In genomic region chr15:101373286-101373898, GRCm38 (mm10) we compare ENCODE assay signal across 20 mouse cellular contexts. TPM values are rescaled to one million over a fixed set of nuclear protein-coding genes. Genes with fewer than 3 reads are reported as not detected.
DNase-seq lines count a peak whose midpoint lies in the region; ATAC-seq and TF ChIP-seq lines count a peak whose summit lies in the region.
"Had no signal": no experiment of that assay in that cellular context is flagged by ENCODE, and none has a peak within 500 bp of the region (broad histone marks: within the 10 kb centered on the region; RNA-seq: fewer than 3 reads in every experiment).

No protein-coding gene starts in this region.

- intact Hi-C loops in gastrocnemius, adult 2 months (cut with DNase I), result no loop called here
- intact Hi-C loops in gastrocnemius, postnatal 14 days (cut with DNase I; ENCODE audit: low total_unique reads), result no loop called here

- peak; percentile 11 for ATAC-seq in liver, postnatal 0 days
- ATAC-seq in kidney, embryonic 14.5 days (ENCODE audit: low FRiP score, low TSS enrichment), result no peak
- ATAC-seq: forebrain, embryonic 16.5 days had no signal

- H3K79me2 ChIP-seq in macrophage (ENCODE audit: inconsistent target), result no peaks in the 10 kb centered on the region

- peak overlapping the region; percentile 26; the same call in 1 of the 2 replicates for H3K4me2 ChIP-seq in liver, postnatal 0 days (ENCODE audit: low read depth, low read length)
- H3K4me2 ChIP-seq in kidney, embryonic 14.5 days (replicated peaks; ENCODE audit: low read depth, low read length), result no peak overlapping the region
- H3K4me2 ChIP-seq: hindbrain, embryonic 15.5 days; liver, embryonic 13.5 days had no signal

- H3K4me1 ChIP-seq in liver, postnatal 0 days (ENCODE audit: insufficient read depth), result peaks cover 20% of the 10 kb centered on the region
- peaks cover 29% of the 10 kb centered on the region for H3K4me1 ChIP-seq in kidney, embryonic 14.5 days (ENCODE audit: control insufficient read depth, insufficient read depth, low read length)

- H3K9ac ChIP-seq in liver, postnatal 0 days (replicated peaks), result peak overlapping the region; percentile 41; the same call in 1 of the 2 replicates
- H3K9ac ChIP-seq in kidney, embryonic 14.5 days (ENCODE audit: low read depth, low read length), result no peak overlapping the region
- H3K9ac ChIP-seq: hindbrain, embryonic 15.5 days; liver, embryonic 13.5 days had no signal

- no peak for TF ChIP-seq CTCF in gastrocnemius, adult 2 months (IDR thresholded peaks at IDR 0.05)
- no peak for TF ChIP-seq CTCF in liver, postnatal 0 days (IDR thresholded peaks at IDR 0.05; ENCODE audit: low read depth)

- 0 out of 2 replicates have a peak, but pooled peaks cover 5% of the 10 kb centered on the region for H3K27me3 ChIP-seq in liver, postnatal 0 days (ENCODE audit: insufficient read depth, low read length)
- H3K27me3 ChIP-seq in kidney, embryonic 14.5 days (ENCODE audit: control insufficient read depth, insufficient read depth, low read length), result no peaks in the 10 kb centered on the region
- H3K27me3 ChIP-seq: hindbrain, embryonic 15.5 days; liver, embryonic 13.5 days had no signal

- WGBS in liver, postnatal 0 days (ENCODE audit: insufficient replicate concordance), result 56% methylated on average over 16 of the region's 16 CpGs
- 40% methylated on average over 16 of the region's 16 CpGs for WGBS in macrophage (ENCODE audit: missing documents)
- 86% methylated on average over 16 of the region's 16 CpGs for WGBS in kidney, embryonic 14.5 days

- DNase-seq in gastrocnemius, adult 2 months, result no peak
- DNase-seq in gastrocnemius, postnatal 14 days, result no peak
- DNase-seq in liver, postnatal 0 days, result no peak
- DNase-seq in liver, result no peak
- DNase-seq in telencephalon, adult 2 months (ENCODE audit: low read depth, low spot score), result peak; percentile 48
- no peak for DNase-seq in thymus, postnatal 14 days
- DNase-seq: adrenal gland, postnatal 10 days; B cell, adult 2 months; cerebellum, postnatal 10 days; heart, postnatal 10 days; liver, embryonic 13.5 days; right cerebral cortex, postnatal 4 days; thymus, postnatal 36 days had no signal

- H3K27ac ChIP-seq in gastrocnemius, adult 2 months, result peak overlapping the region; percentile 85
- peak overlapping the region; percentile 62 for H3K27ac ChIP-seq in liver, postnatal 0 days (ENCODE audit: low read depth)
- peak overlapping the region; percentile 92 for H3K27ac ChIP-seq in macrophage
- H3K27ac ChIP-seq in kidney, embryonic 14.5 days (ENCODE audit: low read depth, low read length), result no peak overlapping the region
- H3K27ac ChIP-seq: hindbrain, embryonic 15.5 days; liver, embryonic 13.5 days had no signal

- H3K9me3 ChIP-seq in liver, postnatal 0 days (ENCODE audit: low read length), result no peaks in the 10 kb centered on the region
- H3K9me3 ChIP-seq in kidney, embryonic 14.5 days (ENCODE audit: control insufficient read depth, low read length), result no peaks in the 10 kb centered on the region
- H3K9me3 ChIP-seq: hindbrain, embryonic 15.5 days; liver, embryonic 13.5 days had no signal

- no peaks in the 10 kb centered on the region for H3K36me3 ChIP-seq in liver, postnatal 0 days (replicated peaks; ENCODE audit: insufficient read depth, low read length)
- no peaks in the 10 kb centered on the region for H3K36me3 ChIP-seq in macrophage (ENCODE audit: inconsistent target)
- H3K36me3 ChIP-seq in kidney, embryonic 14.5 days (ENCODE audit: control insufficient read depth, insufficient read depth, low read length), result no peaks in the 10 kb centered on the region
- H3K36me3 ChIP-seq: hindbrain, embryonic 15.5 days; liver, embryonic 13.5 days had no signal

- TF ChIP-seq EP300 in liver, postnatal 0 days (IDR thresholded peaks at IDR 0.05; ENCODE audit: low read depth), result no peak

- peak overlapping the region; percentile 18 for H3K4me3 ChIP-seq in gastrocnemius, adult 2 months
- no peak overlapping the region for H3K4me3 ChIP-seq in liver, postnatal 0 days (ENCODE audit: low read depth, low read length)
- H3K4me3 ChIP-seq in macrophage (ENCODE audit: inconsistent target), result no peak overlapping the region
- H3K4me3 ChIP-seq in kidney, embryonic 14.5 days (ENCODE audit: low read length), result no peak overlapping the region
- H3K4me3 ChIP-seq: hindbrain, embryonic 15.5 days; liver, embryonic 13.5 days; myocyte had no signal

RNA-seq across cellular contexts. Expression of gene Krt80, which starts 3.4 kb away (rescaled TPM):
- 1 to 10 TPM; 1.6 to 2.5 TPM for total RNA-seq in gastrocnemius, adult 2 months (2021)
- 1 to 10 TPM in 1 of 2 experiments, under 1 TPM in 1; 0.69 to 1.4 TPM for total RNA-seq in gastrocnemius, postnatal 14 days (2021)
- polyA plus RNA-seq in liver, postnatal 0 days (2015; fragmentation: Nextera tagmentation; extraction: Ambion mirVana), result 0.31 and 0.38 TPM in 2 replicates
- total RNA-seq in macrophage (2018; cell fraction: chromatin; rRNA removed), result under 1 TPM in 9 of 26 experiments, not detected in 17; 0.13 to 0.46 (median 0.29) TPM
- total RNA-seq in macrophage (2018; cell fraction: cytosol; rRNA removed), result under 1 TPM; 0.03 to 0.68 (median 0.29) TPM
- under 1 TPM in 15 of 26 experiments, not detected in 11; 0.10 to 0.79 (median 0.27) TPM for total RNA-seq in macrophage (2018; cell fraction: nucleus; rRNA removed)
- 0.51 to 0.83 TPM (median 0.56 TPM) in 3 replicates for polyA plus RNA-seq in macrophage (2018)
- 2.4 and 3.6 TPM in 2 replicates for polyA plus RNA-seq in kidney, embryonic 14.5 days (2014; fragmentation: Nextera tagmentation; extraction: Ambion mirVana)
- total RNA-seq: megakaryocyte-erythroid progenitor cell, adult 5-6 weeks had no signal

RNA-seq across cellular contexts. Expression of gene Krt7, which starts 37.5 kb away (rescaled TPM):
- not detected for total RNA-seq in gastrocnemius, adult 2 months (2021)
- total RNA-seq in gastrocnemius, postnatal 14 days (2021), result not detected
- polyA plus RNA-seq in liver, postnatal 0 days (2015; fragmentation: Nextera tagmentation; extraction: Ambion mirVana), result 2.3 and 2.4 TPM in 2 replicates
- under 1 TPM in 1 of 26 experiments, not detected in 25; 0.44 TPM for total RNA-seq in macrophage (2018; cell fraction: chromatin; rRNA removed)
- total RNA-seq in macrophage (2018; cell fraction: cytosol; rRNA removed), result not detected
- under 1 TPM in 1 of 26 experiments, not detected in 25; 0.27 TPM for total RNA-seq in macrophage (2018; cell fraction: nucleus; rRNA removed)
- polyA plus RNA-seq in macrophage (2018), result not detected in 3 replicates
- 34.6 and 44.0 TPM in 2 replicates for polyA plus RNA-seq in kidney, embryonic 14.5 days (2014; fragmentation: Nextera tagmentation; extraction: Ambion mirVana)
- total RNA-seq: layer of hippocampus, postnatal 10 days; megakaryocyte-erythroid progenitor cell, adult 5-6 weeks had no signal

Comparison
In these comparisons a context has a peak if more than half of its experiments do, and no peak if none do; other contexts are left out.
1. RNA of gene Krt7, which starts 37.5 kb away (polyA plus RNA-seq): 34.6 to 44.0 TPM in kidney, embryonic 14.5 days; 2.3 to 2.4 TPM in liver, postnatal 0 days and not detected in macrophage; every median in the first group is over 10 times any median in the second.